Mouse (Mus musculus): Measurements from ENCODE around the gene Dbp. TPM values are rescaled to one million over a fixed set of nuclear protein-coding genes. Genes with fewer than 3 reads are reported as not detected.

Gene Dbp
- total RNA-seq, 1 experiment from 2014 or later = 444 TPM

DNA sequence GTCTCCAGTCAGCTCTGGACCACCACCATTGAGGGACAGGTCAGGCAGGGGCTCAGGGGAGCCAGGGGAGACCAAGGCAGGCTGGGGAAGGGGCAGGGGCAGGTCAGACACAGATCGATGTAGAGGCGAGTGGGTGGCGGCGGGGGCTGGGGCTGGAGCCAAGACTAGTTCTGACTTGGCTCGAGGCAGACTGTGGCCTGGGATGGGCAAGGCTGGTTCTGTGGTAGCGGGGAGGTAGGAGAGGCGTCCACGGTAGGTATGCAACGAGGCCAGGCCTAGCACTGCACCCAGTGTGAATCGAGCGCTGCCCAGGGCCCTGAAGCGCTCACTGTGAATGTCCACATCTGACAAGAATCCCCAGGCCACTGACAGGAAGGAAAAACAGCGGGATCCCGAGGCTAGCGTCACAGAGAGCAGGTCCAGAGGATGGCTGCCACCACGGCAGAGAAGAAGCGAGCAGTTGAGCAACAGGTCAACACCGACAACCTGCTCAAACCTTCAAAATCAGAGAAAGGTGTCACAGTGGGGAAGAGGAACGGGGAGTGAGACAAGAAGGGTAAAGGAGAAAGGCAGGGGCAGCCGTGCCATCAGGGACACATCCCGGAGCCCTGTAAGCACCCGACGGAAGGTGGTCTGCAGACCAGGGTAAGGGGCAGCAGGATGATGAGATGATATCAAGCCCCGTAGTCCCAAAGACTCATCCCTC is 6.6 kb downstream of the Dbp start:
- DNase-seq = no peak

DNA sequence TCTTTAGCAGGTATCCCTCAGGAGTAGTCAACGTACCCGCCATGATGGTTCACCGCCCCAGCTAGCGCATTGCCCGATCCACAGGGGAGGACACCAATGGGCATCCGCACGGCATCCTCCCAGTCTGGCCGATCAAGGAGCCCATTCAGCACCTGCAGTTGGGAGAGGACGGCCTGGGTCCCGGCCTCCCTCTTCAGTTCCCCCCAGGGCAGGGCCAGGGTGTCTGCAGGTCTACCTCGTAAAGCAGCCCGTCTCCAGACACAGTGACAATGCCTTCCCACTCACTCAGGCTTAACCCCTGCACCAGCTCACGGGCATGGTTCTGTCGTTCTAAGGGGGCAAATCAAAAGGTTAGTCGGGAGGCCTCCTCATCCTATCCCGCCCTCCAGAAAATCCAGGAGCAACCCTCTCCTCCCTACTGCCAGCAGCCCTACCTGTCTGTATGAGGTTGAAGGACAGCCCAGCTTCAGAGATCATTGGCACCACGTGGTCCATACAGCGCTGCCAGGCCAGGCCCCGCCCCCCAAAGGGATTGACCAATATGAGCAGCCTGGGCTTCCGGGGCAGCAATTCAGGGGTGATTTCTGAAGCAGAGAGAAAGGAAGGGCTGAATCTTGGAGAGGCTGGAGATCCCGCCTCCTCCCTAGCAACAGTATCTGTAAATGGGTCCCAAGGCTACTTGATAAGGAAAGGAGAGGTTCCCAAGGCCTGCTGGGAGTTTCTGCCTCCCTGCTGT is 7.3 kb downstream of the Dbp start:
- DNase-seq = peak; percentile 76

DNA sequence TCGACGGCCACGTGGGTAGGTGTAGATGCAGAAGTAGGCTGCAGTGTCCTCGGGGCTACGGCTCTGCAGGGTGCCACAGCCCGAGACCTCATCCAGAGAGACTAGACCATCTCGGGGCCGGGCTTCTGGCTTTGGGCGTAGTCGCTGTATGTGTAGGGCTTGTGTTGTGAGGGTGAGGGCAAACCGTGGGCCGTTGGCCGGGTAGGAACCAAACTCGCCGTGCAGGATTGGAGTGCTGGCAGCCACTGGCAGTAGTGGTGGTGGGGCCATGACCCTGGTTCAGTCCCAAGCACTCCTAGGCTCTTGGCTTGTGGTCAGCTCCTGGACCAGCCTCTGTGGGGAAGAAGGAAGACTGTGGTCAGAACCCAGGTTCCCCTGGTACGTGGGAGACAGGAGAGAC is 8.5 kb downstream of the Dbp start:
- DNase-seq = no peak

DNA sequence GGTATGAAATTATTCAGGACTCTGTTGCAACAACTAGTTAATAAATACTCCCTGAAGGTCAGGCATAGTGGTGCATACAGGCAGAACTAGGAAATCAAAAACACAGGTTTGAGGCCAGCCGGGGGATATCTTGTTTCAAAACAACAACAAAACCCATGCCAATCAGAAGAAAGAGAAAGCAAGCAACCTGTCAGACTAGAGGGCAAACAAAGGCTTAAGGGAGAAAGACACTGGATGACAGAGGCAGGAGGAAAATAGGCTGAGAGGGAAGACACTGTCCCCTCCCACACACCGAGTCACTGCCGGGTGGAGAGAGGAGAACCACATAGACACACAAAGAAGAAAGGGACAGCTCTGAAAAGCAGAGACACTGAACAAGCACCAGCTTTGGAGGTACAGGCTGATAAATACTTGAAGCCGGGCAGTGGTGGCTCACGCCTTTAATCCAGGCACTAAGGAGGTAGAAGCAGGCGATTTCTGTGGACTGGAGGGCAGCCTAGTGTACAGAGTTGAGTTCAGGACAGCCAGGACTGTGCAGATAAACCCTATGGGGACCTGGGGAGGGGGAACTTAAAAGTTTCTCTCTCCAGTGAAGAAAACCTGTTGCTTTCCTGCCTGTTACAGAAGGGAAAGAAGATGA is 9.1 kb downstream of the Dbp start:
- no peak for DNase-seq

DNA sequence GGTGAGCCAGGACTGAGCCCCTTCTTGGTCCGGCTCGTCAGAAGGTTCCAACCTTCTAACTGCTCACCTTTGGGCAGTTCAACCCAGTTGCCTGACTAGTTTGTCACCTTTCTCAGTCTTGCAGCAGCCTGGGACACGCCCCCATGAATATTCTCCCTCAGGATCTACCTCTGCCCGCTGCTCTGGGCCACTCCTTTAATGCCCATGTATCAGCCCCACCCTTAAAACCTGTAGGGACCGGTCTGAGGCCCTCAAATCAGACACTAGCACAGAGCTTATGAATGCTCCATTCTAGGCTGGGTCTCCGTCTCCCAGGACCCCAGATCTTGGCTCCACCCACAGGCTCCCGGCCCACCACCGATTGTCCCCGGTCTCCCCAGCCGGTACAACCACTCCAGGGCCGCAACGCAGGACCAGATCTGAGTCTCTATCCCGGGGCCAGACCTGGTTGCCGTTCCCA is 9.8 kb downstream of the Dbp start:
- no peak for DNase-seq

DNA sequence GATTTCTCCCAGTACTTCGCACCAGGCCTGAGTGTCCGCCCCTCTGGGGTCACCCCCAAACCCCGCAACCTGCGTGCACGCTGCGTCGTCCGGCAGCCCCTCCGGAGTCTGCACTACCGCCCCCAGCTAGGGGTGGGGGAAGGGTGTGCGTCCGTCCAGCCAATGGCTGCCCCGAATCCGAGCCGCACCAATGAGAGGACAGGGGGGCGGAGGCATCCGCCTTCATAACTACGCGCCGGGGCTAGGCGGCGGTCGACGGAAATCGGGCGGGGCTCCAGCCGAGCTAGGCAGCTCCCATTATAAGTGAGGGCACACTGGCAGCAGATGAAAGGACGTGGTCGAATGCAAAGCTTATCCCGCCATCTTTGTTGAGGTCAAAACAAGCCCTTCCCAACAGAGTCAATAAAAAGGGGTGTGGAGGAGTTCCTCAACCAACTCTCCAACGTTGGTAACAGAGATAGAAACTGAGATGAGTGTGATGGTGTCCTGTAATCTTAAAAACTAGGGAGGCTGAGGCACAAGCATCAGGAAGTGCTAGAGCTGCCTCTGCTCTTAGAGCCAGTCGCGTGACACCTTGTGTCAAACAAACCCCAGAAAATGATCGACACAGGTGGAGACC is 10.3 kb downstream of the Dbp start, which contains the start of gene Rpl18:
Rpl18 (plus strand) TSS at position 368 of the 619 bp plus-strand sequence.
- peak; percentile 98 for DNase-seq

DNA sequence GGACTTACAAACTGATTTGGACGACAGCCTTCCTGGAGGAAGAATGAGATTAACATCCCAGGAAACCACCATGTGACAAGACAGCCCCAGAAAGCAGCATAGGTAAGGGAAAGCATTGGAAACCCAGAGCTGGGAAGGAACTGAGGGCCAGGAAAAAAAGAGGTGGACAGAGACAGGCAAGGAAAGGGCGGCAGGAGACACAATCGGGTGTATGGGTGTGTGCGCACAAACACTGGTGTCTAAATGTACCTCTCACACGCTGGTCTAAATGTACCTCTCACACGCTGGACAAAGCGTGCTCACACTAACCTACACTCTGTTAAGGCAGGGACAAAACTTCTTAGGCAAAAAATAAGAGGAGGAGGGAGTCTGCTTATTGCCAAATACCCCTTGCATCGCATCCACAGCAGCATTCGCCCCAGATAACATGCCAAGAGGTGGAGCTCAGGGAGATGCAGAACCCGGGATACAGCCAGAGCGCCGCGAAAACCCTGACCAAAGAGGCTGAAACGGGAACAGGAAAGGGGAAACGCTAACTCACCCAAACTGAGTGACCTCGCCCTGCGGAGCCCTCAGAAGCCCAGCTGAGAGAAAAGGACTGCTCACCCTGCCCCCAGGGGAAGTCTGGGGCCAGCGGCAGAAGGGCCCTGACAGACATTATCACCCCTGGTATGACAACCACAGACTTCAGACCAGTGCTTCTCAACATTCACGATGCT is 11.0 kb downstream of the Dbp start:
- DNase-seq = no peak

DNA sequence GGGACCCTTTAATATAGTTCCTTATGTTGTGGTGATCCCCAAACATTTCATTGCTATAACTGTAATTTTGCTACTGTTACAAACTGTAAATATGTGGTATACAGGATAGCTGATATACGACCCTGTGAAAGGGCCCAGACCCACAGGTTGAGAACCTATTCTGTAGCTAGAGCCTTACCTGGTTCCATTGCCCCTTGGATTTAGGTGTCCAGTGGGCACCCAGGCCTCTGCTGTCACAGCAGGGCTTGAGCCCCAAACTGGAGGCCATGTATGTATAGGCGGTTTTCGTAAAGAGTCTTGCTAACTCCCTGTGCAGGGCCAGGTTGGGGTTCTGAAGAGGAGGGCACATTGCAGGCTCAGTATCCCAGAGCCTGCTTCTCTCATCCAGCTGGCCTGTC is 11.6 kb downstream of the Dbp start:
- DNase-seq = no peak

DNA sequence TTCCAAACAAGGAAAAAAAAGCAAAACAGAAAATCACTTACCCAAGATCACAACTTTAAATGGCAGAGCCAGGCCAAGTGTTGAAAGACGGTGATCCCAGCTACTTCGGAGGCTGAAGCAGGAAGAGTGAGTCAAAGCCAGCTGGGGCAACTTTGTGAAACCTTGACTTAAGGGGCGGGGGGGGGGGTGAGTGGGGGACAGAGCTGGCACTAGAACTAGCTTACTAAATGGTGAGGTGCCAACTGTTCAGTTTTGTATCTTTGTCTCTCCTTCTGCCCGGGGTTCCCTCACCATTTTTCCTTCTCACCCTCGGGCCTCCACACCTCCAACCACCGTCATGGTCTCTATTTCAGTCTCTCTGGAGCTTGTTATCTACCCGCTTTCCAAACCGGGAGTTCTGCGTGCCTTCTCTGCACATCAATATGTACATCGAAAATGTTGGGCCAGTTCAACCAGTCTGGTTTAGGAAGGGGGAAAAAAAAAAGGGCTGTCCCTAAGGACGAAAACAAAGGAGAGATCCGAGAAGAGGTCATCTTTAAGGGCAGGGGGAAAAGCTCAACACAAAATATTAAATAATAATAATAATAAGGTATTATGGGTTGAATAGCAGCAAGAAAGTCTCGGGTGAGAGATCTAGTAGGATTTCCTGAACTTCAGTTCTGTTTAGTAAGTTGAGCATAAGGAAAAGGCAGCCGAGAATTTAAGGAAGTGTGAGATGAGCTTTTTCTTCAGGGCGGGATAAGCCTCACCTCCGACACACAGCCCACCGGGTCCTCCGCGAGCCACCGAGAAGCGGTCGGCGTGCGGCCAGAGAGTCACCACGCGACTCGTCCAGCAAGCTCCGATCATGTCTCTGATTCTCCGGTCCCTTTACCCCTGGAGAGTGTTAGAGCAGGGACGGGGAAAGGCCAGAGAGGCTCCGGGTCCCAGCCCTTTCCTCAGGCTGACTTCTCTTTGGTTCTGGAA is 12.3 kb downstream of the Dbp start:
- DNase-seq = no peak

DNA sequence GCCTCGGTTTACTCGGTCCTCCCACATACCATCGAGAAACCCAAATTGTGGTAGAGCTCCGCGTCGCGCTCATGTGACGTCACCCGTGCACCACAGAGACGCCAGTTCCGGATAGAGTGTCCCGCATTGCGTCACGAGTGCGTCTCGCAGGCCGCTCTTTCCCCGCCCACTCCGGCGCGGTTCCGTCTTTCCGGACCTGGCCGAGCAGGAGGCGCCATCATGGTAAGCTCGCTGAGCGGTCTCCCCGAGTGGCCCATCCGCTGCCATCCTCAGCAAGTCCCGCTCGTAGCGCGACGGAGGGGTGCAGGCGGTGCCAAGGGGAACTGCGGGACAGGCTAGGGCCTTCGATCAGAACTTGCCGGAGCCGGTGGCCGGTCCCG is 13.0 kb downstream of the Dbp start, which contains the start of gene Sphk2:
Sphk2 (minus strand) TSS at position 85 of the 380 bp plus-strand sequence.
- DNase-seq = peak; percentile 98

DNA sequence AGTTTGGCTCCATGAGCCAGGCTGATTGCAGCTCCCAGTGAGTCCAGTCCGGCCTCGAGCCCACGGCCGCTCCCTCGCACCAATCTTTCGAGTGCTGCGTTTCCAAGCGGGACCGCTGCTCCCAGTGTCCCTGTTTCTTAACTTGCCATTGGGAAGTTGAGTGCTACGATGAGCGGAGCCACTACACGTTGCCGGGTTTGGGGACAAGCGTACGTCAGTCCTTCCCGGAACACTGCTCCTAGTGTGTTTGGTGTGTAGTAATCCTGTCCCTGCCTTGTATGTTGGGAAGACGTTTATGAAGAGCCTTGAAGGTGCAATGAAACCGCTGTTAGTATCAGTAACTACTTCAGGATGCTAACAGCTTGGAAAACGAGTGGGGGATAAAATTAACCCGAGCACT is 13.4 kb downstream of the Dbp start:
- no peak for DNase-seq

DNA sequence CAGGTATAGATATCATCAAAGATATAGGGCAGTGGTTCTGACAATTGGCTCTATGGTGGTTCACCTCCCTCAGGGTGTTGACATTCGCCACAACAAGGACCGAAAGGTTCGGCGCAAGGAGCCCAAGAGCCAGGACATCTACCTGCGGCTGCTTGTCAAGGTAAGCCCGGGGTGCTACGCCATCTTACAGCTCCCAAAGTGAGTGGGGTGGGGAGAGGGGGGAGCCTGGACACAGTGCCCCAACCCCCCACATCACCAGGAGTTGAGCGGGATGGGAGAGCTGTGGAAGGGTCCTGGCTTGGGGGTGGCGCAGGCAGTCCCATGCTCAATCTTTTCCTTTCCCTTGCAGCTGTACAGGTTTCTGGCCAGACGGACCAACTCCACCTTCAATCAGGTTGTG is 14.3 kb downstream of the Dbp start:
- DNase-seq = no peak

DNA sequence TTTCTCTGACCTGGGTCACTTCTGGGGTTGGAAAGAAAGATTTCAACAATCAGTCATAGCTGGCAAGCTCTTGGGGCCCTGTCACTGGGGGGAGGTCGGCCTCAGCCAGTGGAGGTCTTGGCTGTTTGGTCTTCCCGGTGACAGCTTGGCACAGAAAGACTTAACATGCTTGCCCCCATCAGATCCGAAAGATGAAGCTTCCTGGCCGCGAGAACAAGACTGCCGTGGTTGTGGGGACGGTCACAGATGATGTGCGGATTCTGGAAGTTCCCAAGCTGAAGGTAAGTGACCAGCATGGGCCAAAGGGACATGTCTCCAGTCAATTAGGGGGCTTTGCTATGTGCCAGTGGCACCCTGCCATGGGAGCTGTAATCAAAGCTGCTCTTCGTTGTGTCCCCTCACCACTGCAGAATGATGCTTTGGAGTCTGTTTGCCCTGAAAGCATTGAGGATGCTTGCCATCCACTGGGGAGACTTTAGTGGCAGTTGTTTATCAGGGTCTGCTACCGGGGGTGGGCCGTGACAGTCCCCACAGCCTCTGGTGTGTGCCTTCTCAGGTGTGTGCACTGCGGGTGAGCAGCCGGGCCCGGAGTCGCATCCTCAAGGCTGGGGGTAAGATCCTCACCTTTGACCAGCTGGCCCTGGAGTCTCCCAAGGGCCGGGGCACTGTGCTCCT is 15.0 kb downstream of the Dbp start:
- no peak for DNase-seq

DNA sequence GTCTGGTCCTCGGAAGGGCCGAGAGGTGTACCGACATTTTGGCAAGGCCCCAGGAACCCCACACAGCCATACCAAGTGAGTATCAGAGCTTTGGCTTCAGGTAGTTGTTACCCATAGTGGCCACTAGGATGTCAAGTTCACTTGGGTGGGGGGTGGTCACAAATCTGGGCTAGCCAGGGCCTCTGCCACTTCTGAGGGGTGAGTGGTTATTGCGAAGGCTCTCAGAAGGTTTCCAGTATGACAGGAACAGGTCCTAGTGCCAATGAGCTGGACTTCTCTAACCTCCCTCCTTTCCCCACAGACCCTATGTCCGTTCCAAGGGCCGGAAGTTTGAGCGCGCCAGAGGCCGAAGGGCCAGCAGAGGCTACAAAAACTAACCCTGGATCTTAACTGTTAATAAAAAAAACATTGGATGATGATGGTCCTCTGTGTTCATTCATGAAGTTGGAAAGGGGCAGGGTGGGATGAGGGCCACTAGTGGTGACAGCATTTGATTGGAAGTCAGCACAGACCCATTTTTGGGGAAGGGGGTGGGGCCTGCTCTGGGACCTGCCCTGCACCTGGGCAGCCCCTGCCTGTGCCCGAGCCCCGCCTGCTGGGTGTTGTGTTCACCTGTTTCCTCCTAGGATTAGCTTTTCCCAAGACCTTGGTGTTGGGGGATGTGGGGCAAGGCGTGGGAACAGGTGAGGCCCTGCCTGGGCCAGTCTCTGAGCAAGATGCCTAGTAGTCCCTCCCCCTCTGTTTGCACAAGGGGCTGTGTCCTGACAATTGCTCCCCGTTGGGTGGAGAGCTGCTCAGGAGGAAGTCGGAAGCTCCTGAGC is 15.7 kb downstream of the Dbp start, which contains the start of gene Fam83e:
Fam83e (plus strand) TSS at position 800 of the 821 bp plus-strand sequence.
- no peak for DNase-seq

DNA sequence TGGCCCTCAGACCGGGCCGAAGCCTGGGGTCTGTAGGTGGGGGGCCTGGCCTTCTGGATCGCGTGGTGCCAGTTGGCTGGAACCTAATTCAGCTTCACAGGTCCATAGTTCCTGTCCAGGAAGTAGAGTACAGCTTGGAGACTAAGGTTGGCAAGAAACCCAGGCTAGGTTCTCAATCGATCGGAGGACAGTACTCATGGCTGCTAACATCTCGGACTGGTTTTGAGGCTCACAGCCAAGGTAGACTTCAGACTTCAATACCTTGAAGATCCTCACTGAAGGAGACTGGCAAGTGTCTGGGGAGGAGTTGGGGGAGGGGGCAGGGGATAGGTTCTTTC is 16.3 kb downstream of the Dbp start:
- DNase-seq = no peak

DNA sequence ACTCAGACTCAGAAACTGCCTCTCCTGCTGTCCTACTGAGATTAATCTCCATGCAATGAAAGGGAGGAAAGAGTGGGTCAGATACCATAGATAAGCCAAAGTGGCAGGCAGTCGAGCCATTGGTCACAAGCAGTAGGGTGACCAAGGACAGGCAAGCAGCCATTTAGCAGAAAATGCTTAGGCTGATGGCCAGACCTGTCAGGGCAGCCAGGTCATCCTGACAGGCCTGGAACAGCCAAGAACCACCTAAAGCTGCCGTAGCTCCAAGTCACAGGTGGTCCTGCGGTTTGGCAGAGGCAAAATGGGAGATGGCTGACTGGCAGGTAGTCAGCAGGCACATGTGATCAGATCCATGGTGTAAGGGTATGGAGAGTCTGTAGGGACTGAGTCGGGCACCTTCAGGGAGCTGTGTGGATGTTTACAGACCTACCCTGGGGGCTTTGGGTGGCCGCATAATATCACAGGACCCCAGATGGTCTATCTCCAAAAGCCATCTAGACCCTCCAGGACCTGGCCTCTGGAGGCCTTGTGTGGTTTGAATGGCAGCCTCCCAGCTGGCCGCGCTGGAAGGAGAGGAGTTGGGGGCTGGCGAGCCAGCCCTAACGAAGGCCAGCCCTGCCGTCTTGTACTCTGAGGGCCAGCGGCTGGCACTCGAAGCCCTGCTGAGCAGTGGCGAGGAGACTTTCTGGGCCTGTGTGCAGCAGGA is 16.9 kb downstream of the Dbp start:
- DNase-seq = no peak

DNA sequence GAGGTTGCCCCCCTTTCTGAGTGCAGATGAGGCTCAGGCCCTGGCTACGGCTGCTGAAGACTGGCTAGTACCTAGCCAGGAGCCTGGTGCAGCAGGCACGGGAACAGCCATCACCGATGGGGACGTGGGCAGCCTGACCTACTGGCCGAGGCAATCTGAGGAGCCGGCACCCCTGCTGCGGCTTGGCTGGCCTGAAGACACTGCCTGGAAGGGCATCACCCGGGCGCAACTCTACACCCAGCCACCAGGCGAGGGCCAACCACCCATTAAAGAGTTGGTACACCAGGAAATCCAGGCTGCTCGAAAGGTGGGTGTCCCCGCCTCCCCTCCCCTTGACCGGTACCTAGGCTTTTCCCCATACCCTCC is 17.4 kb downstream of the Dbp start:
- DNase-seq = no peak

DNA sequence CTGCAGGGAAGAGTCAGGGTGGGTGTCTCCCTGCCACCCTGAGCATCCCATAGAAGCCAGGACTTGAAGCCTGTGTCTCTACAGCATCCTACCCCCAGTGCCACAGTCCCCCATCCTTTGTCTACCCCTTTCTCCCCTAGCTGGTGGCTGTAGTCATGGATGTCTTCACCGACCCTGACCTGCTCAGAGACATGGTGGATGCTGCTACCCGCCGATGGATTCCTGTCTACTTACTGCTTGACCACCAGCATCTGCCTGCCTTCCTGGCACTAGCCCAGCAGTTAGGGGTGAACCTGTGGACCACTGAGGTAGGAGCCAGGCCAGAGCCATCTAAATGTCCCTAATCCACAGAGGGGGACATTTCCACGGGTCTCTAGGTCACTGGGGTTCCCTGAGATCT is 18.4 kb downstream of the Dbp start:
- no peak for DNase-seq

DNA sequence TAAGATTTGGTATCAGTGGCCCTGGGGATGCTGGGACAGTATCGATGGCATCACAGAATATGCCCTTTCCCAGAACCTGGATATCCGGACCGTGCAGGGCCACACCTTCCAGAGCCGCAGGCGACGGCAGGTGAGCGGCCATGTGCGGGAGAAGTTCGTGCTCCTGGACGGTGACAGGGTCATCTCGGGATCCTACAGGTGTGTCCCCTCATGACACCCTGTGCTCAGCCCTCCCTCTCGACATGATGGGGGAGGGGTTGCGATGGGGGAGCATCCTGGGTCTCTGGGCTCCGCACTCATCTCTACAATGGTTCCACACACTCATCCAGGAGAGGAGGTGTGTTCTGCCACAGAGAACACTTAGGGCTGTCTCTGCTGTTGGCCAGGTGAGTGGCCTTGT is 18.9 kb downstream of the Dbp start:
- no peak for DNase-seq
